Mouse (Mus musculus): ENCODE results near the gene Ckap2l.

DNA sequence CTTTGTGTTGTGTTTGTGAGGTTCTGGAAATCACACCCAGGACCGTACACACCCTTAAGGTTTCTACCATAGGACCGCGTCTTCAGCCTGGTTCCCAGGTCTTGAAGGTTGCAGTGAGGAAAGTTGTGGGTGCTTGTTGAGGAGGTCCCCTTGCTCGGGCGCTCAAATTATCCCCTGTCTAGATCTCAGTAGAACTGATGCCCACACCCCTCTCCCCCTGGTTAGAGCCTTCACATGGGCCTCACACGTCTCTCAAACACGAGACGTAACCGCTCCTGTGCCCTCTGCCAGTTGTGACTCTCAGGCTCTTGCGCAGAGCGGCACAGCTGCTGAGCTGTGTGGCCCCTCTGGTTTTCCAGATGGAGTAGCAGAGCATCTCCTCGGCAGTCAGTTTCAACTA, 50.1 kb downstream of the Ckap2l start:
- TF ChIP-seq POLR2A (IDR thresholded peaks at IDR 0.05; ENCODE audit: insufficient read depth, low read length) (no peak), CTCF (IDR thresholded peaks at IDR 0.05; ENCODE audit: low read depth, low read length) (no peak)
